Mouse (Mus musculus): Measurements from ENCODE around the gene Slc22a7. TPM values are rescaled to one million over a fixed set of nuclear protein-coding genes. Genes with fewer than 3 reads are reported as not detected.

Slc22a7 gene
- polyA plus RNA-seq, 1 experiment from 2014 or later = not detected

GRCm38 (mm10) chr17:46458439-46458838 lies 20.2 kb upstream of the Slc22a7 start:
- WGBS = 29% methylated on average over 3 of the region's 3 CpGs
- ATAC-seq (ENCODE audit: low FRiP score) = no peak
- Histone ChIP-seq H3K27me3 (peaks cover 82% of the 10 kb centered on the region), H3K4me3 (no peak overlapping the region), H3K9ac (no peak overlapping the region), H3K9me3 (replicated peaks) (no peaks in the 10 kb centered on the region), H3K4me1 (peaks cover 37% of the 10 kb centered on the region), H3K36me3 (peaks cover 13% of the 10 kb centered on the region; the same call in 1 of the 2 replicates), H3K4me2 (replicated peaks) (no peak overlapping the region), H3K27ac (no peak overlapping the region)

DNA sequence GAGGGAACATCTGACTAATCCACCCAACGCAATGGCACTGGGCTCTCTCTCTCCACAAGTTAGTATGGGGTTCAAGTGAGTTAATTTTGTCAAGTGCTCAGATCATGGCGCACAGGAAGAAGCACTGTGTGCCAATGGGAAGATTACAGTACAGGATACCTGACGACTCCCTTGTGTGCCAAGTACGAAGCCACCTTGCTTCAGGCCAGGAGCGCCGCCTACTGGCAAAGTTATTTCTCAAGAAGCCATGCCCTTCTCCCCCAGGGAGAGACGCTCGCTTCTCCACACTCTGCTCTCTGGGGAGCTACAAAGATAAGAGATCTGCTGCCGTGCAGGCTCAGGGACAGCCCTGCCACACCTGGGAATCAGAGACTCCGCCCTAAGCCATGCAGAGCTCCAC lies 19.5 kb upstream of the Slc22a7 start:
- no peak for ATAC-seq (ENCODE audit: low FRiP score)
- Histone ChIP-seq H3K9me3 (replicated peaks) (no peaks in the 10 kb centered on the region), H3K4me1 (peaks cover 42% of the 10 kb centered on the region), H3K4me2 (replicated peaks) (no peak overlapping the region), H3K27me3 (peaks cover 88% of the 10 kb centered on the region), H3K27ac (no peak overlapping the region), H3K9ac (no peak overlapping the region), H3K4me3 (no peak overlapping the region), H3K36me3 (peaks cover 9% of the 10 kb centered on the region; the same call in 1 of the 2 replicates)
- WGBS = 13% methylated on average over 10 of the region's 10 CpGs

GRCm38 (mm10) chr17:46455110-46455691 lies 16.9 kb upstream of the Slc22a7 start:
- peak; percentile 52 for ATAC-seq (ENCODE audit: low FRiP score)
- whole genome bisulfite sequencing = 2% methylated on average over 33 of the region's 33 CpGs
- Histone ChIP-seq H3K27ac (0 out of 2 replicates have a peak overlapping the region, but pooled peaks have one; percentile 7), H3K4me3 (peak overlapping the region; percentile 26), H3K4me1 (peaks cover 39% of the 10 kb centered on the region), H3K27me3 (peaks cover 74% of the 10 kb centered on the region), H3K4me2 (replicated peaks) (peak overlapping the region; percentile 56), H3K9me3 (replicated peaks) (no peaks in the 10 kb centered on the region), H3K36me3 (peaks cover 11% of the 10 kb centered on the region), H3K9ac (peak overlapping the region; percentile 44)

- peaks cover 67% of the 10 kb centered on the region for H3K27me3 ChIP-seq
- H3K4me1 ChIP-seq = peaks cover 39% of the 10 kb centered on the region
- no peaks in the 10 kb centered on the region for H3K9me3 ChIP-seq (replicated peaks)
- peak overlapping the region; percentile 56 for H3K4me2 ChIP-seq (replicated peaks)
- H3K9ac ChIP-seq = peak overlapping the region; percentile 44
- peaks cover 5% of the 10 kb centered on the region; the same call in 1 of the 2 replicates for H3K36me3 ChIP-seq
- ATAC-seq (ENCODE audit: low FRiP score) = peak; percentile 26
- H3K4me3 ChIP-seq = peak overlapping the region; percentile 26
- 1% methylated on average over 9 of the region's 9 CpGs for WGBS
- no peak overlapping the region for H3K27ac ChIP-seq
Observed at GRCm38 (mm10) chr17:46454539-46454938, 16.3 kb upstream of the Slc22a7 start.

DNA sequence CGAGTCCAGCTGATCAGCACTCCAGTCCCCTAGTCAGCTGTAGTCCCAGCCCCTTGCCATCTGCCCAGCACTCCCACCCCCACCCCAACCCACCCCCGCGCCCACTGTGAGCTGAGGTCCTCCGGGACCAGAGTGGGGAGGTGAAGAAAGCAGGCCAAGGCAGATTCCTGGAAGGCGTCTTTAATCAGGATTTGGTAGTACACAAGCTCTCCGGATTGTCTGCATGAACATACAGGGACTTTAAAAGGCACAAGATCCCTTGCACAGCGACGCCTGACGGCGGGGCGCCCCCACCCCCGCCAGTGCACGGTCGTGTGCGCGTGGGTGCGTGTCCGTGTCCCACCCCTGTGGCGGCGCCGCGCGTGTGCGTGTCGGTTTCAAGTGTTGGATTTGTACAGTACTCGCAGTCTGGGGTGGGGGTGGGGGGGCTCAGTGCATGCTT lies 15.7 kb upstream of the Slc22a7 start:
- H3K4me2 ChIP-seq (replicated peaks) = peak overlapping the region; percentile 56
- H3K4me1 ChIP-seq = peaks cover 39% of the 10 kb centered on the region
- peak overlapping the region; percentile 46 for H3K27ac ChIP-seq
- peak overlapping the region; percentile 37 for H3K9ac ChIP-seq
- H3K4me3 ChIP-seq = peak overlapping the region; percentile 23
- peaks cover 62% of the 10 kb centered on the region for H3K27me3 ChIP-seq
- no peaks in the 10 kb centered on the region for H3K9me3 ChIP-seq (replicated peaks)
- 0% methylated on average over 26 of the region's 26 CpGs for WGBS
- H3K36me3 ChIP-seq = peaks cover 4% of the 10 kb centered on the region; the same call in 1 of the 2 replicates
- peak; percentile 39 for ATAC-seq (ENCODE audit: low FRiP score)

DNA sequence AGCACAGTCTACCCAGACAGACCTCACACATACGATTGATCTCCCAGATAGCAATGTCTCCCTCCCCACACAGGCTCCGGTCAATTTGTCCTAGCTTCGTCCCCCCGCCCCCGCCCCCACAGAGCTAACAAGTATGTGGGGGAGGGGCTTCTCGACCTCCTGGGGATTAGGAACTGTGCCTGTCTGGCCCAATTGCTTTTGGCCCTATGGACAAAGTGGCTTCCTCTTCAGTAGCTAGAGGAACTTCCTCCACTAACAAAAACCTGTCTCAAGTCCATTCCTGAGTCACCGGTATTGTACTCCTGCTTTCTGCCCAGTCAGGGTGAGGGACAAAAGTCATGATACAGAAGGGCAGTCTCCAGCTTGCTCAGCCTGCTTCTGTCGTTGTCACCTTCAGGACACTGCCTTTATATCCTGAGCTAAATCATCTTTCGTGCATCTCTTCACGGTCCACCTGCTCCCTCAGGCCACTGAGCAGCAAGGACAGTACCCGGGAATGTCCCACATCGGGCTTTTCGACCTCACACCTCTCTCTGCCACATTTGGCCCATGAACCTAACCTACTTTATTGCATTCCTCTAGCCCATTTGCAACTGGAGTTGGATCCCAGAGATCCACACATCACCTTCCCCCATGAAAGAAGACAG lies 15.2 kb upstream of the Slc22a7 start:
- H3K9me3 ChIP-seq (replicated peaks) = no peaks in the 10 kb centered on the region
- H3K4me1 ChIP-seq = peaks cover 39% of the 10 kb centered on the region
- H3K9ac ChIP-seq = peak overlapping the region; percentile 37; the same call in 1 of the 2 replicates
- H3K27me3 ChIP-seq = peaks cover 57% of the 10 kb centered on the region
- no peak for ATAC-seq (ENCODE audit: low FRiP score)
- H3K4me3 ChIP-seq = no peak overlapping the region
- H3K36me3 ChIP-seq = peaks cover 4% of the 10 kb centered on the region; the same call in 1 of the 2 replicates
- H3K4me2 ChIP-seq (replicated peaks) = peak overlapping the region; percentile 56
- WGBS = 6% methylated on average over 13 of the region's 13 CpGs
- H3K27ac ChIP-seq = peak overlapping the region; percentile 46

DNA sequence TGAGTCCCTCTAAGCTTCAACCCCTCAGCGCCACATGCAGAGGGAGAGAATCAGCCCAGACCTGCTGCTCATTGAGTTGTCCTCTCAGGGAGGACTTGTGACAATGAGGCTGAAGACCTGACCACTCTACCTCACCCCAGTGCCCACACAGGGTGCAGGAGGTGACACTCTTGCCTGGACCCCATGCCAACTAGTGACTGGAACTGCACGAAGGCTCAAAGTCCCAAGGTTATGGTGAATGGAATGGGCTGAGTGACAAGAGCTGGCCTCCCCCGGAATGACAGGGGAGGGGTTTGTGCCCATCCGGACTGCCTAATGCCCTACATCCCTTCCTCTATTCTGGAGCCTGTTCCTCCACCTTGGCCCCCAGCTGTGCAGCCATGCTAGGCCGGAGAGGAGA lies 14.4 kb upstream of the Slc22a7 start:
- H3K4me3 ChIP-seq = no peak overlapping the region
- ATAC-seq (ENCODE audit: low FRiP score) = no peak
- H3K36me3 ChIP-seq = peaks cover 4% of the 10 kb centered on the region; the same call in 1 of the 2 replicates
- no peak overlapping the region for H3K27ac ChIP-seq
- H3K9ac ChIP-seq = no peak overlapping the region
- WGBS = 33% methylated on average over 5 of the region's 5 CpGs
- no peaks in the 10 kb centered on the region for H3K9me3 ChIP-seq (replicated peaks)
- no peak overlapping the region for H3K4me2 ChIP-seq (replicated peaks)
- H3K27me3 ChIP-seq = peaks cover 53% of the 10 kb centered on the region
- peaks cover 39% of the 10 kb centered on the region for H3K4me1 ChIP-seq

GRCm38 (mm10) chr17:46446264-46446663 lies 8.0 kb upstream of the Slc22a7 start:
- H3K9me3 ChIP-seq (replicated peaks) = no peaks in the 10 kb centered on the region
- peaks cover 16% of the 10 kb centered on the region for H3K4me1 ChIP-seq
- no peak for ATAC-seq (ENCODE audit: low FRiP score)
- peaks cover 4% of the 10 kb centered on the region; the same call in 1 of the 2 replicates for H3K36me3 ChIP-seq
- 90% methylated on average over 16 of the region's 16 CpGs for WGBS
- no peak overlapping the region for H3K27ac ChIP-seq
- H3K4me3 ChIP-seq = no peak overlapping the region
- no peak overlapping the region for H3K9ac ChIP-seq
- H3K4me2 ChIP-seq (replicated peaks) = no peak overlapping the region
- peaks cover 63% of the 10 kb centered on the region for H3K27me3 ChIP-seq

- WGBS = 3% methylated on average over 50 of the region's 50 CpGs
- H3K4me1 ChIP-seq = peaks cover 16% of the 10 kb centered on the region
- H3K9me3 ChIP-seq (replicated peaks) = no peaks in the 10 kb centered on the region
- ATAC-seq (ENCODE audit: low FRiP score) = no peak
- no peak overlapping the region for H3K27ac ChIP-seq
- peak overlapping the region; percentile 11 for H3K4me3 ChIP-seq
- H3K36me3 ChIP-seq = no peaks in the 10 kb centered on the region
- H3K27me3 ChIP-seq = peaks cover 63% of the 10 kb centered on the region
- H3K4me2 ChIP-seq (replicated peaks) = peak overlapping the region; percentile 46
- peak overlapping the region; percentile 32 for H3K9ac ChIP-seq
Observed at GRCm38 (mm10) chr17:46444839-46445579, 6.8 kb upstream of the Slc22a7 start.

DNA sequence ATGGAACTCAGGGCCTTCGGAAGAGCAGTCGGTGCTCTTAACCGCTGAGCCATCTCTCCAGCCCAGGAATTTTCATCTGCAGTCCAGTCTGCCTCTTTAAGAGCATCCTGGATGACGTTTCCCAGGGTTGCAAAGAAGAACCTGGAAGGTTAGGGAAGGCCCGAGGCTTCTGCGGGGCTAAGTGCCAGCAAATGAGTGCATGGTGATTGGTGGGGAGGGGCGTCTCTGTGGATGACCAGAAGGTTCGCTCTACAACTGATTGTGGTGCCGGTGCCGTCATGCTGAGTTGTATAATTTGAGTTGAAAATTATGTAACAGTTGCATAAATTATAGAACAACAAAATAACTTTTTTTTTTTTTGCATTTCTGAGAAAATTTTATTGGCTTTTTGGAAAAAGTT lies 919 bp upstream of the Slc22a7 start:
- H3K4me3 ChIP-seq = no peak overlapping the region
- H3K27ac ChIP-seq = no peak overlapping the region
- H3K27me3 ChIP-seq = peaks cover 35% of the 10 kb centered on the region
- no peaks in the 10 kb centered on the region for H3K36me3 ChIP-seq
- no peak for ATAC-seq (ENCODE audit: low FRiP score)
- no peak overlapping the region for H3K4me2 ChIP-seq (replicated peaks)
- 95% methylated on average over 10 of the region's 10 CpGs for WGBS
- H3K9me3 ChIP-seq (replicated peaks) = no peaks in the 10 kb centered on the region
- no peak overlapping the region for H3K9ac ChIP-seq
- H3K4me1 ChIP-seq = peaks cover 14% of the 10 kb centered on the region

DNA sequence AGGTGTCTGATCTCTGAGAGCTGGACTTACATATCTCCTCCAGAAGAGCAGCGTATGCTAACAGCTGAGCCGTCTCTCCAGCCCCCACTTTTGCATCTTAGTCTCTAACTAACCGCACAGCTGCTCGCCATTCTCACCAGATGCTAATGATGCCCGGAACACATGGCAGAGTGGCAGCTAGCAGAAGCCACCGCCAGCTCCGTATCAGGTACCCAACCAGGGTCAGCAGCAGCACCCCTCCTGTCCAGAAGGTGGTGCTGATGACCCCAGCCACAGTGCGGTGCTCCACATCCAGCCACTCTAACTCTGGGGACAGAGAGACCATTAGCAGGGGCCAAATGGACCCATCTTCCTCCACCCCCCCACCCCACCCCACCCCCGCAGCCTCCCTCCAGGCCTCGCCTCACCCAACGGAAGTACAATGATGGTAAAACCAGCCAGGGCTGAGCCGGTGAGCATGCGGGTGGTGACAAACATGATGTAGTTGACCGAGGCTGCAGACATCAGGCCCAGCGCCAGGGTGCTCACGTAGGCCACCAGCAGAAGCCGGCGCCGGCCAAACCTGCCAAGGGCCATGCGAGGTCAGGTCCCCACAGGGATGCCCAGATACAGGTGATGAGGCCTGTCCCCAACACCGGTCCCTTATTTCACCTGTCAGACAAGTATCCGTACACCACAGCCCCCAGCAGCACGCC lies 1.4 kb downstream of the Slc22a7 start:
- Histone ChIP-seq H3K4me2 (replicated peaks) (peak overlapping the region; percentile 28), H3K4me3 (no peak overlapping the region), H3K27me3 (peaks cover 13% of the 10 kb centered on the region), H3K4me1 (peaks cover 10% of the 10 kb centered on the region), H3K9ac (no peak overlapping the region), H3K36me3 (no peaks in the 10 kb centered on the region), H3K27ac (no peak overlapping the region), H3K9me3 (replicated peaks) (no peaks in the 10 kb centered on the region)
- peak; percentile 68 for ATAC-seq (ENCODE audit: low FRiP score)
- 23% methylated on average over 23 of the region's 23 CpGs for WGBS

- Histone ChIP-seq H3K36me3 (no peaks in the 10 kb centered on the region), H3K27me3 (peaks cover 13% of the 10 kb centered on the region)
Observed at GRCm38 (mm10) chr17:46433627-46434026, 4.6 kb downstream of the Slc22a7 start.

More at GRCm38 (mm10) chr17:46433627-46434026, 4.6 kb downstream of the Slc22a7 start:
- 0 out of 2 replicates have a peak overlapping the region, but pooled peaks have one; percentile 7 for H3K4me3 ChIP-seq
- H3K4me2 ChIP-seq (replicated peaks) = peak overlapping the region; percentile 34
- H3K9ac ChIP-seq = no peak overlapping the region
- peaks cover 16% of the 10 kb centered on the region for H3K4me1 ChIP-seq
- no peak for ATAC-seq (ENCODE audit: low FRiP score)
- WGBS = 1% methylated on average over 17 of the region's 17 CpGs
- no peaks in the 10 kb centered on the region for H3K9me3 ChIP-seq (replicated peaks)
- no peak overlapping the region for H3K27ac ChIP-seq

Measured in hindbrain, embryonic 12.5 days (tissue).